27 mouse cellular contexts compared by ENCODE assay signal in genomic region chr9:94750187-94750586, GRCm38 (mm10).
DNase-seq lines count a peak whose midpoint lies in the region; ATAC-seq and TF ChIP-seq lines count a peak whose summit lies in the region.
"Had no signal": no experiment of that assay in that cellular context is flagged by ENCODE, and none has a peak within 500 bp of the region (broad histone marks: within the 10 kb centered on the region; RNA-seq: fewer than 3 reads in every experiment).

No protein-coding gene starts in this region.

- no peaks in the 10 kb centered on the region for H3K9me3 ChIP-seq in limb, embryonic 12.5 days
- H3K9me3 ChIP-seq in limb, embryonic 10.5 days (replicated peaks), result no peaks in the 10 kb centered on the region
- H3K9me3 ChIP-seq in midbrain, postnatal 0 days (ENCODE audit: low read length), result no peaks in the 10 kb centered on the region
- H3K9me3 ChIP-seq: embryonic facial prominence, embryonic 12.5 days; hindbrain, embryonic 10.5 days; hindbrain, embryonic 15.5 days; kidney, embryonic 15.5 days; limb, embryonic 15.5 days; liver, embryonic 13.5 days had no signal

- H3K27ac ChIP-seq in limb, embryonic 12.5 days, result 0 out of 2 replicates have a peak overlapping the region, but pooled peaks have one; percentile 29
- H3K27ac ChIP-seq in limb, embryonic 10.5 days, result no peak overlapping the region
- H3K27ac ChIP-seq in midbrain, postnatal 0 days (ENCODE audit: low read depth, low read length), result peak overlapping the region; percentile 51; the same call in 1 of the 2 replicates
- H3K27ac ChIP-seq: embryonic facial prominence, embryonic 12.5 days; hindbrain, embryonic 10.5 days; hindbrain, embryonic 15.5 days; limb, embryonic 15.5 days; liver, embryonic 13.5 days; stomach, postnatal 0 days had no signal

- ATAC-seq in limb, embryonic 12.5 days (ENCODE audit: insufficient number of reproducible peaks, insufficient read depth, low FRiP score, low TSS enrichment, low read depth), result no peak
- ATAC-seq in midbrain, postnatal 0 days (ENCODE audit: low FRiP score), result peak; percentile 36; the same call in 1 of the 2 replicates
- ATAC-seq in megakaryocyte, adult 5-6 weeks (ENCODE audit: poor library complexity, severe bottlenecking), result no peak
- ATAC-seq: lung, postnatal 0 days; Patski had no signal

- no peak for TF ChIP-seq CTCF in midbrain, postnatal 0 days (IDR thresholded peaks at IDR 0.05)

- H3K36me3 ChIP-seq in limb, embryonic 12.5 days, result no peaks in the 10 kb centered on the region
- H3K36me3 ChIP-seq in limb, embryonic 10.5 days, result no peaks in the 10 kb centered on the region
- H3K36me3 ChIP-seq in midbrain, postnatal 0 days (ENCODE audit: insufficient read depth, low read length), result no peaks in the 10 kb centered on the region
- H3K36me3 ChIP-seq: embryonic facial prominence, embryonic 12.5 days; hindbrain, embryonic 10.5 days; hindbrain, embryonic 15.5 days; kidney, embryonic 15.5 days; limb, embryonic 15.5 days; liver, embryonic 13.5 days had no signal

- peak; percentile 14 for DNase-seq in adrenal gland, postnatal 10 days
- DNase-seq in adrenal gland, postnatal 4 days (ENCODE audit: low spot score in 2 of 2), result no peak
- no peak for DNase-seq in limb, embryonic 10.5 days (ENCODE audit: low spot score)
- peak; percentile 18 to 20 for DNase-seq in adrenal gland, postnatal 36 days
- DNase-seq in midbrain, postnatal 0 days (ENCODE audit: low spot score), result no peak
- DNase-seq: cerebellum, adult 9-10 months; cerebellum, postnatal 36 days; gastrocnemius, postnatal 14 days; heart, postnatal 14 days; kidney, adult 18-20 months; kidney, postnatal 25 days; liver, embryonic 13.5 days; lung, adult 18-20 months; lung, postnatal 4 days; right cerebral cortex, postnatal 4 days; thymus, adult 18-20 months; thymus, postnatal 25 days had no signal

- H3K9ac ChIP-seq in limb, embryonic 12.5 days (replicated peaks), result no peak overlapping the region
- H3K9ac ChIP-seq in midbrain, postnatal 0 days (replicated peaks; ENCODE audit: low read length, poor library complexity, severe bottlenecking), result no peak overlapping the region
- H3K9ac ChIP-seq: embryonic facial prominence, embryonic 12.5 days; hindbrain, embryonic 15.5 days; kidney, embryonic 15.5 days; limb, embryonic 15.5 days; liver, embryonic 13.5 days had no signal

- no peak overlapping the region for H3K4me3 ChIP-seq in limb, embryonic 12.5 days (replicated peaks)
- H3K4me3 ChIP-seq in limb, embryonic 10.5 days, result no peak overlapping the region
- H3K4me3 ChIP-seq in midbrain, postnatal 0 days (ENCODE audit: low read depth, low read length), result no peak overlapping the region
- H3K4me3 ChIP-seq: embryonic facial prominence, embryonic 12.5 days; hindbrain, embryonic 10.5 days; hindbrain, embryonic 15.5 days; limb, embryonic 15.5 days; liver, embryonic 13.5 days had no signal

- H3K4me1 ChIP-seq in limb, embryonic 12.5 days (replicated peaks), result no peaks in the 10 kb centered on the region
- H3K4me1 ChIP-seq in limb, embryonic 10.5 days, result 0 out of 2 replicates have a peak, but pooled peaks cover 4% of the 10 kb centered on the region
- peaks cover 12% of the 10 kb centered on the region; the same call in 1 of the 2 replicates for H3K4me1 ChIP-seq in midbrain, postnatal 0 days (ENCODE audit: insufficient read depth, low read length)
- H3K4me1 ChIP-seq: embryonic facial prominence, embryonic 12.5 days; hindbrain, embryonic 15.5 days; limb, embryonic 15.5 days; liver, embryonic 13.5 days had no signal

- WGBS in limb, embryonic 12.5 days, result 76% methylated on average over 8 of the region's 8 CpGs
- 88% methylated on average over 8 of the region's 8 CpGs for WGBS in limb, embryonic 10.5 days
- WGBS in midbrain, postnatal 0 days, result 54% methylated on average over 8 of the region's 8 CpGs

- H3K27me3 ChIP-seq in limb, embryonic 12.5 days, result no peaks in the 10 kb centered on the region
- no peaks in the 10 kb centered on the region for H3K27me3 ChIP-seq in limb, embryonic 10.5 days (ENCODE audit: low read depth, poor library complexity, severe bottlenecking)
- no peaks in the 10 kb centered on the region for H3K27me3 ChIP-seq in midbrain, postnatal 0 days (ENCODE audit: insufficient read depth, low read length)
- H3K27me3 ChIP-seq: embryonic facial prominence, embryonic 12.5 days; hindbrain, embryonic 15.5 days; limb, embryonic 15.5 days; liver, embryonic 13.5 days; Patski had no signal

- no peak overlapping the region for H3K4me2 ChIP-seq in limb, embryonic 12.5 days
- no peak overlapping the region; the same call in 1 of the 2 replicates for H3K4me2 ChIP-seq in midbrain, postnatal 0 days (ENCODE audit: low read depth, low read length, poor library complexity, severe bottlenecking)
- H3K4me2 ChIP-seq: embryonic facial prominence, embryonic 12.5 days; hindbrain, embryonic 15.5 days; limb, embryonic 15.5 days; liver, embryonic 13.5 days had no signal

Comparison
In these comparisons a context has a peak if more than half of its experiments do, and no peak if none do; other contexts are left out.
1. DNase-seq: peak in adrenal gland, postnatal 10 days (single experiment) and adrenal gland, postnatal 36 days (2 of 2); none in adrenal gland, postnatal 4 days (0 of 2), limb, embryonic 10.5 days (single experiment) and midbrain, postnatal 0 days (single experiment).